Mouse (Mus musculus): ENCODE data around the gene Mettl24. TPM values are rescaled to one million over a fixed set of nuclear protein-coding genes. Genes with fewer than 3 reads are reported as not detected.

The Mettl24 gene
- polyA plus RNA-seq, 1 experiment from 2014 or later = 0.78 TPM

GRCm38 (mm10) chr10:40733291-40733690 lies 50.2 kb downstream of the Mettl24 start:
- H3K4me2 ChIP-seq (ENCODE audit: low read length) = no peak overlapping the region
- peaks cover 9% of the 10 kb centered on the region for H3K4me1 ChIP-seq (ENCODE audit: control insufficient read depth, insufficient read depth, low read length)
- no peak overlapping the region for H3K9ac ChIP-seq (ENCODE audit: low read depth, low read length)
- H3K27ac ChIP-seq (ENCODE audit: low read length) = no peak overlapping the region
- WGBS = 71% methylated on average over 3 of the region's 3 CpGs
- ATAC-seq = no peak
- no peaks in the 10 kb centered on the region for H3K27me3 ChIP-seq (ENCODE audit: control insufficient read depth, insufficient read depth, low read depth, low read length)
- H3K9me3 ChIP-seq (replicated peaks; ENCODE audit: control insufficient read depth, low read length, poor library complexity, severe bottlenecking) = no peaks in the 10 kb centered on the region
- H3K36me3 ChIP-seq (ENCODE audit: control insufficient read depth, insufficient read depth, low read length) = no peaks in the 10 kb centered on the region
- H3K4me3 ChIP-seq (ENCODE audit: low read depth, low read length) = no peak overlapping the region

GRCm38 (mm10) chr10:40736172-40736571 lies 53.1 kb downstream of the Mettl24 start:
- Histone ChIP-seq H3K4me3 (ENCODE audit: low read depth, low read length) (no peak overlapping the region), H3K4me1 (ENCODE audit: control insufficient read depth, insufficient read depth, low read length) (peaks cover 9% of the 10 kb centered on the region), H3K9me3 (replicated peaks; ENCODE audit: control insufficient read depth, low read length, poor library complexity, severe bottlenecking) (no peaks in the 10 kb centered on the region), H3K9ac (ENCODE audit: low read depth, low read length) (no peak overlapping the region), H3K36me3 (ENCODE audit: control insufficient read depth, insufficient read depth, low read length) (no peaks in the 10 kb centered on the region), H3K27me3 (ENCODE audit: control insufficient read depth, insufficient read depth, low read depth, low read length) (no peaks in the 10 kb centered on the region), H3K27ac (ENCODE audit: low read length) (no peak overlapping the region), H3K4me2 (ENCODE audit: low read length) (no peak overlapping the region)
- ATAC-seq = peak; percentile 21; the same call in 1 of the 2 replicates
- 75% methylated on average over 6 of the region's 6 CpGs for WGBS

GRCm38 (mm10) chr10:40737274-40738112 lies 54.4 kb downstream of the Mettl24 start:
- Histone ChIP-seq H3K9ac (ENCODE audit: low read depth, low read length) (peak overlapping the region; percentile 22; the same call in 1 of the 2 replicates), H3K9me3 (replicated peaks; ENCODE audit: control insufficient read depth, low read length, poor library complexity, severe bottlenecking) (no peaks in the 10 kb centered on the region), H3K36me3 (ENCODE audit: control insufficient read depth, insufficient read depth, low read length) (no peaks in the 10 kb centered on the region), H3K27ac (ENCODE audit: low read length) (peak overlapping the region; percentile 53), H3K27me3 (ENCODE audit: control insufficient read depth, insufficient read depth, low read depth, low read length) (no peaks in the 10 kb centered on the region), H3K4me2 (ENCODE audit: low read length) (peak overlapping the region; percentile 43), H3K4me1 (ENCODE audit: control insufficient read depth, insufficient read depth, low read length) (peaks cover 9% of the 10 kb centered on the region), H3K4me3 (ENCODE audit: low read depth, low read length) (peak overlapping the region; percentile 12; the same call in 1 of the 2 replicates)
- ATAC-seq = peak; percentile 81
- WGBS = 52% methylated on average over 22 of the region's 22 CpGs

- WGBS = 84% methylated on average over 3 of the region's 3 CpGs
- ATAC-seq = no peak
- Histone ChIP-seq H3K4me2 (ENCODE audit: low read length) (no peak overlapping the region), H3K27me3 (ENCODE audit: control insufficient read depth, insufficient read depth, low read depth, low read length) (no peaks in the 10 kb centered on the region), H3K9ac (ENCODE audit: low read depth, low read length) (no peak overlapping the region), H3K9me3 (replicated peaks; ENCODE audit: control insufficient read depth, low read length, poor library complexity, severe bottlenecking) (no peaks in the 10 kb centered on the region), H3K36me3 (ENCODE audit: control insufficient read depth, insufficient read depth, low read length) (no peaks in the 10 kb centered on the region), H3K4me3 (ENCODE audit: low read depth, low read length) (no peak overlapping the region), H3K4me1 (ENCODE audit: control insufficient read depth, insufficient read depth, low read length) (peaks cover 9% of the 10 kb centered on the region), H3K27ac (ENCODE audit: low read length) (no peak overlapping the region)
These were observed 57.6 kb downstream of the Mettl24 start for GRCm38 (mm10) chr10:40740696-40741095.

GRCm38 (mm10) chr10:40750293-40751047 lies 67.4 kb downstream of the Mettl24 start:
- no peaks in the 10 kb centered on the region for H3K36me3 ChIP-seq (ENCODE audit: control insufficient read depth, insufficient read depth, low read length)
- 63% methylated on average over 10 of the region's 10 CpGs for WGBS
- H3K9me3 ChIP-seq (replicated peaks; ENCODE audit: control insufficient read depth, low read length, poor library complexity, severe bottlenecking) = no peaks in the 10 kb centered on the region
- H3K4me1 ChIP-seq (ENCODE audit: control insufficient read depth, insufficient read depth, low read length) = peaks cover 13% of the 10 kb centered on the region
- no peak overlapping the region for H3K4me2 ChIP-seq (ENCODE audit: low read length)
- H3K4me3 ChIP-seq (ENCODE audit: low read depth, low read length) = no peak overlapping the region
- ATAC-seq = no peak
- H3K27me3 ChIP-seq (ENCODE audit: control insufficient read depth, insufficient read depth, low read depth, low read length) = no peaks in the 10 kb centered on the region
- no peak overlapping the region for H3K9ac ChIP-seq (ENCODE audit: low read depth, low read length)
- no peak overlapping the region for H3K27ac ChIP-seq (ENCODE audit: low read length)

- Histone ChIP-seq H3K27me3 (ENCODE audit: control insufficient read depth, insufficient read depth, low read depth, low read length) (no peaks in the 10 kb centered on the region), H3K9ac (ENCODE audit: low read depth, low read length) (no peak overlapping the region), H3K9me3 (replicated peaks; ENCODE audit: control insufficient read depth, low read length, poor library complexity, severe bottlenecking) (no peaks in the 10 kb centered on the region), H3K36me3 (ENCODE audit: control insufficient read depth, insufficient read depth, low read length) (no peaks in the 10 kb centered on the region), H3K4me3 (ENCODE audit: low read depth, low read length) (no peak overlapping the region), H3K27ac (ENCODE audit: low read length) (no peak overlapping the region), H3K4me1 (ENCODE audit: control insufficient read depth, insufficient read depth, low read length) (peaks cover 13% of the 10 kb centered on the region), H3K4me2 (ENCODE audit: low read length) (no peak overlapping the region)
- ATAC-seq = no peak; the same call in 1 of the 2 replicates
- WGBS = 73% methylated on average over 13 of the region's 13 CpGs
These were observed 68.1 kb downstream of the Mettl24 start for GRCm38 (mm10) chr10:40751157-40751556.

- no peak for ATAC-seq
- H3K27ac ChIP-seq (ENCODE audit: low read length) = no peak overlapping the region
- H3K36me3 ChIP-seq (ENCODE audit: control insufficient read depth, insufficient read depth, low read length) = no peaks in the 10 kb centered on the region
- no peak overlapping the region for H3K4me2 ChIP-seq (ENCODE audit: low read length)
- H3K27me3 ChIP-seq (ENCODE audit: control insufficient read depth, insufficient read depth, low read depth, low read length) = no peaks in the 10 kb centered on the region
- no peak overlapping the region for H3K9ac ChIP-seq (ENCODE audit: low read depth, low read length)
- H3K4me3 ChIP-seq (ENCODE audit: low read depth, low read length) = no peak overlapping the region
- H3K9me3 ChIP-seq (replicated peaks; ENCODE audit: control insufficient read depth, low read length, poor library complexity, severe bottlenecking) = no peaks in the 10 kb centered on the region
- peaks cover 13% of the 10 kb centered on the region for H3K4me1 ChIP-seq (ENCODE audit: control insufficient read depth, insufficient read depth, low read length)
- WGBS = 58% methylated on average over 3 of the region's 3 CpGs
These were observed 70.0 kb downstream of the Mettl24 start for GRCm38 (mm10) chr10:40753036-40753435.

- no peak overlapping the region for H3K9ac ChIP-seq (ENCODE audit: low read depth, low read length)
- no peaks in the 10 kb centered on the region for H3K9me3 ChIP-seq (replicated peaks; ENCODE audit: control insufficient read depth, low read length, poor library complexity, severe bottlenecking)
- 78% methylated on average over 11 of the region's 11 CpGs for WGBS
- no peak for ATAC-seq
- no peak overlapping the region for H3K27ac ChIP-seq (ENCODE audit: low read length)
- no peak overlapping the region for H3K4me3 ChIP-seq (ENCODE audit: low read depth, low read length)
- H3K4me1 ChIP-seq (ENCODE audit: control insufficient read depth, insufficient read depth, low read length) = peaks cover 6% of the 10 kb centered on the region; the same call in 1 of the 2 replicates
- no peaks in the 10 kb centered on the region for H3K36me3 ChIP-seq (ENCODE audit: control insufficient read depth, insufficient read depth, low read length)
- H3K4me2 ChIP-seq (ENCODE audit: low read length) = no peak overlapping the region
- no peaks in the 10 kb centered on the region for H3K27me3 ChIP-seq (ENCODE audit: control insufficient read depth, insufficient read depth, low read depth, low read length)
These were observed 75.3 kb downstream of the Mettl24 start for GRCm38 (mm10) chr10:40758171-40759010.

Data from midbrain, embryonic 16.5 days (tissue).